Mouse (Mus musculus) forebrain, embryonic 14.5 days (tissue): ENCODE data around the gene Cpb1. TPM values are rescaled to one million over a fixed set of nuclear protein-coding genes. Genes with fewer than 3 reads are reported as not detected.

Experiments used
- ATAC-seq: fragments of 200-750 bp; cut with Nextera tagmentation; 2 replicates; pipeline ENCODE4 v1.8.0; 2017; ENCODE audit warnings: mild to moderate bottlenecking, moderate library complexity
- DNase-seq: peaks from one replicate; pipeline ENCODE4 v3.0.0-alpha.2; 2015; ENCODE audit warnings: low spot score
- H3K27ac ChIP-seq: fragments of 300-500 bp; sonication (generic); 2 replicates; pipeline ENCODE4 v1.5.1; 2014; ENCODE audit warnings: low read depth, mild to moderate bottlenecking, control low read depth, low read length, moderate library complexity
- H3K27me3 ChIP-seq: fragments of 300-500 bp; sonication (generic); replicated peaks from 2 replicates; pipeline ENCODE4 v1.6.1; 2014; ENCODE audit warnings: low read length, control low read depth, mixed read lengths; ENCODE audit not compliant: control insufficient read depth, insufficient read depth
- H3K36me3 ChIP-seq: fragments of 300-500 bp; sonication (generic); 2 replicates; pipeline ENCODE4 v1.6.1; 2014; ENCODE audit warnings: low read length, control low read depth; ENCODE audit not compliant: control insufficient read depth, insufficient read depth
- H3K4me1 ChIP-seq: fragments of 300-500 bp; sonication (generic); 2 replicates; pipeline ENCODE4 v1.6.1; 2014; ENCODE audit warnings: antibody characterized with exemption, low read length, control low read depth; ENCODE audit not compliant: control insufficient read depth, insufficient read depth
- H3K4me2 ChIP-seq: fragments of 300-500 bp; sonication (generic); 2 replicates; pipeline ENCODE4 v1.6.1; 2014; ENCODE audit warnings: mild to moderate bottlenecking, control low read depth, low read length
- H3K4me3 ChIP-seq: fragments of 300-500 bp; sonication (generic); 2 replicates; pipeline ENCODE4 v1.5.1; 2014; ENCODE audit warnings: low read depth, low read length, control low read depth
- H3K9ac ChIP-seq: fragments of 300-500 bp; sonication (generic); 2 replicates; pipeline ENCODE4 v1.6.1; 2014; ENCODE audit warnings: mild to moderate bottlenecking, low read length, control low read depth, moderate library complexity
- H3K9me3 ChIP-seq: fragments of 300-500 bp; sonication (generic); replicated peaks from 2 replicates; pipeline ENCODE4 v1.6.1; 2016; ENCODE audit warnings: low read length, control low read depth, mixed read lengths; ENCODE audit not compliant: control insufficient read depth
- WGBS: fragments of 180-500 bp; shearing (Covaris S2); extraction: QIAGEN DNeasy Blood & Tissue Kit; methylation state at CpG from one replicate; pipeline ENCODE4 v1.1.7; 2014; 5-methylcytosine and 5-hydroxymethylcytosine counted together
- polyA plus RNA-seq: library from polyadenylated mRNA; unstranded; fragments of >200 nt; fragmentation: Nextera tagmentation; extraction: Ambion mirVana; gene quantifications from 2 replicates; pipeline ENCODE4 v1.2.1, GENCODE M21; 2014

Cpb1 gene
- not detected in 2 replicates for polyA plus RNA-seq

DNA sequence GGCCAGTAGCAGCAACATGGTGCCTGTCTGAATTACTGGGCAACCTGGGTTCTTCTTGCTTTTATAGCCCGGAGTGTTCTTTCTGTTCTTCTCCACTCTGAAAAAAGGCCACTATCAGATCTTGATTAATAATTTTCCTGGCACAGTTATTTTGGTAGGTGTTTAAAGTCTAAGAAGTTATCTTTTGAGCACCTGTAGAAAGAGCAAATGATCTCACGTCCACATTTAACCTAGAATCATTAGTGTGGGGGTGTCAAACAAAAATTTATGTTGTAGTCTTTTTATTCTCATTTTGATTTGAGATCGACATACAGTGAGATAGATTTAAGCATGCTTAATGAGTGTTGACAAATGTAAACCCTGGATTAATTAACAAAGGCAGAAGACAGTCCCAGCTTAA, at the start of gene Cpb1:
Cpb1 (minus strand) TSS at position 101 of the 400 bp plus-strand sequence.
- ATAC-seq: no peak
- DNase-seq: no peak
- 85% methylated on average over 3 of the region's 3 CpGs for WGBS
- H3K9ac ChIP-seq: no peak within 1 kb of the TSS
- H3K4me1 ChIP-seq: no peaks in the 10 kb centered on the region
- no peak within 1 kb of the TSS for H3K4me2 ChIP-seq
- no peak within 1 kb of the TSS for H3K27ac ChIP-seq
- H3K4me3 ChIP-seq: no peak within 1 kb of the TSS
- no peaks in the 10 kb centered on the region for H3K36me3 ChIP-seq
- H3K9me3 ChIP-seq: no peaks in the 10 kb centered on the region
- H3K27me3 ChIP-seq: no peaks in the 10 kb centered on the region

DNA sequence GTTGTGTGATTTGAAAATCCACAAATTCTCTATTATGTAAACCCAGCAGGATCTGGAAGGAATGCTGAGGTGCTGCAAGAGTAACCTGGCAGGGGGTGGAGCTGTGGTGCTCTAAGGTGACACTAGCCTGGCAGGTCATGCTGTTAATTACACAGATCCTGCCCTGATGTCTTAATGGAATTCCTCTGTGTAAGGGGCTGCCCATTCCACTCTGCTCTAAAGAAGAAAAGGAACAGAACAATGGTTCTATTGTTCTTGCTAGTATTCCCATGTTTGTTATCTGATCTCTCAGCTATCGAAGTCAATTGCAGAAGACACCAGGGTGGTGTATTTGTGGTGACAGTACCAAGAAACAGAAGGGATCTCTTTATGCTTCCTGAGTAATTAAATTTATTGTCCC, 41.7 kb upstream of the Cpb1 start:
- Histone ChIP-seq H3K27me3 (no peaks in the 10 kb centered on the region), H3K27ac (no peak overlapping the region), H3K4me1 (no peaks in the 10 kb centered on the region), H3K9me3 (no peaks in the 10 kb centered on the region), H3K4me2 (no peak overlapping the region), H3K36me3 (no peaks in the 10 kb centered on the region), H3K4me3 (no peak overlapping the region), H3K9ac (no peak overlapping the region)
- DNase-seq (no peak), ATAC-seq (no peak)
- WGBS: 5% methylated on average over 1 of the region's 1 CpGs

DNA sequence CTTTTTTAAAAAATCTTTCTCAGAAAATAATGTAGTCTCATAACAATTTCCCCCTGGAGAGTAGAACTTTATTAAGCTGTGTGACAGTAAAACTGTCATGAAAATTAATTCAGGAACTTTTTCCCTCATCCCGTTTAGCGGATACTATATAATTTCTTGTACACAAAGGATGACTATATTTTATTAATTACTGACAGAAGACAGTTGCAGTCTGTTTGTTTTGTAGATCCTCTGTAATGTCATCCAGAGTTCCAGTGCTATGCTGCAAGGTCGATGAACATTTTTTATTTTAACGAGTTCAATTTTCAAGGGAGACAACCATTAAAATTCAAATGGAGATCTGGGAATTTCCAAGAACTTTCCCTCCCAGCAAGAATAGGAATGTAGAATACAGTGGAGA, 33.6 kb upstream of the Cpb1 start:
- WGBS: 88% methylated on average over 4 of the region's 4 CpGs
- H3K4me2 ChIP-seq: no peak overlapping the region
- no peaks in the 10 kb centered on the region for H3K27me3 ChIP-seq
- H3K9me3 ChIP-seq: no peaks in the 10 kb centered on the region
- DNase-seq (no peak), ATAC-seq (no peak)
- no peak overlapping the region for H3K27ac ChIP-seq
- no peaks in the 10 kb centered on the region for H3K4me1 ChIP-seq
- no peaks in the 10 kb centered on the region for H3K36me3 ChIP-seq
- no peak overlapping the region for H3K9ac ChIP-seq
- H3K4me3 ChIP-seq: no peak overlapping the region

DNA sequence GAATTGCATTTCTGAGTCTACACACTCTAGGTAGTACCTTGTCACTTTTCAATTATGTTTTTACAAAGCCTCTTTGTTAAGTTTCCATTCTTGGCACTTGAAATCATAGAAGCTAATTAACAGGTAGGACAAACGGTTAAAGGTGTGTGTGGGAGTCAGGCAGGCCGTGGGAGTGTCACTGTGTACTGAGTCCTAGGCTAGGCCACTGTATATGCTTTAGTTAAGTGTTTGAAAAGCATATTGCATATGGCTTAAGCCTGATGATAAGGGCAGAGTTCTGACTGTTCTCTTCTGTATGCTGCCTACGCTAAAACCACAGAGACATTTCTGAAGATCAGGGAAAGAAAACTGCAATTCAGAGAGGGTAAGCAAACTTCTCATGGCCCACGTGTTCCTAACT, 31.7 kb upstream of the Cpb1 start:
- DNase-seq: no peak
- 80% methylated on average over 4 of the region's 4 CpGs for WGBS

DNA sequence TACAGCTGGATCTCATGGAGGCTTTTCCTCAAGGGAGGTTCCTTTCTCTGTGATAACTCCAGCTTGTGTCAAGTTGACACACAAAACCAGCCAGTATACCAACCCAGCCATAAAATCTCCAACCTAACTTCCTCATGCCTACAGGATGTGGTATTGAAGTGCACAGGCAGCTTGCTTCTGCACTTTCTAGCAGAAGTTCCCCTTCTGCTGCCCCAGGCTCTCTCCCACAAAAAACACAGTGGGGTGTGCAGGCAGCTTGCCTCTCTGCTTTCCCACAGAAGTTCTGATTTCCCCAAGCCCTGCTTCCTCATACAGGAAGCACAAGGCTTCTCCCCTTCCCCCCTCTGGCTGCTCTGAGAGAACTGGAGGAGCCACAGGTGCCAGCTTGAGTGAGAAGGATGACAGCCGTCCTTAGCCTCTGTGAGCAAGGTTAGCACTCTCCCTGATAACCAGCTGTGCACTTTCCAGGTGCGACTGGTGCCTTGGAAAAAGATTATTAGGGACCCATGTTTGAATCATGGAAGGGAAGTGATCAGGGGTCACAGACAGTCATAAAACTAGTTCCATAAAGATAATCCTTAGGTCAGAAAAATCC, 29.3 kb upstream of the Cpb1 start:
- 59% methylated on average over 2 of the region's 2 CpGs for WGBS
- no peak for DNase-seq
- Histone ChIP-seq H3K9ac (no peak overlapping the region), H3K27me3 (no peaks in the 10 kb centered on the region), H3K9me3 (no peaks in the 10 kb centered on the region), H3K27ac (no peak overlapping the region), H3K4me1 (no peaks in the 10 kb centered on the region), H3K4me3 (no peak overlapping the region), H3K36me3 (no peaks in the 10 kb centered on the region), H3K4me2 (no peak overlapping the region)
- ATAC-seq: no peak

More for the DNA sequence above, 31.7 kb upstream of the Cpb1 start:
- H3K9ac ChIP-seq: no peak overlapping the region
- H3K9me3 ChIP-seq: no peaks in the 10 kb centered on the region
- no peaks in the 10 kb centered on the region for H3K36me3 ChIP-seq
- H3K27ac ChIP-seq: no peak overlapping the region
- H3K4me1 ChIP-seq: no peaks in the 10 kb centered on the region
- H3K4me3 ChIP-seq: no peak overlapping the region
- ATAC-seq: no peak
- H3K27me3 ChIP-seq: no peaks in the 10 kb centered on the region
- no peak overlapping the region for H3K4me2 ChIP-seq

DNA sequence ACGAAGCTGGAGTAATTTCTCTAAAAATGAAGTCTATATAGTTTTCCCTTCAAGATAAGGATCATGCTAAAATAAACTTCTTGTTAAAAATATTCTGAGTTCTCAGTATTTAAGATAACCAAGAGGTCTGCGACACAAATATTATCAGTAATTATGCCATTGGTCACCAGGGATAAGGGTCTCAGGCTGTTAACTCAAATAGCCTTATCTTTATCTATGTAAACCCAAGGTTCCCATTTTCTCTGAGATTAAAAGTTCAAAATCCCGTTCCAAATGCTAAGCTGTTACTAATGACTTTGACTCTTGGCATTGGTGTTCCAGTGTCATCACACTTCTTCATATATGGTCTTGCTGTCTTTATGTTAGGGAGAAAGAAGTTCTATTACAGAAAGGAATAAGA, 20.0 kb upstream of the Cpb1 start:
- WGBS: 85% methylated on average over 3 of the region's 3 CpGs
- no peak for DNase-seq
- Histone ChIP-seq H3K27me3 (no peaks in the 10 kb centered on the region), H3K9me3 (no peaks in the 10 kb centered on the region), H3K27ac (no peak overlapping the region), H3K36me3 (no peaks in the 10 kb centered on the region), H3K4me3 (no peak overlapping the region), H3K4me2 (no peak overlapping the region), H3K9ac (no peak overlapping the region), H3K4me1 (no peaks in the 10 kb centered on the region)
- ATAC-seq: no peak

DNA sequence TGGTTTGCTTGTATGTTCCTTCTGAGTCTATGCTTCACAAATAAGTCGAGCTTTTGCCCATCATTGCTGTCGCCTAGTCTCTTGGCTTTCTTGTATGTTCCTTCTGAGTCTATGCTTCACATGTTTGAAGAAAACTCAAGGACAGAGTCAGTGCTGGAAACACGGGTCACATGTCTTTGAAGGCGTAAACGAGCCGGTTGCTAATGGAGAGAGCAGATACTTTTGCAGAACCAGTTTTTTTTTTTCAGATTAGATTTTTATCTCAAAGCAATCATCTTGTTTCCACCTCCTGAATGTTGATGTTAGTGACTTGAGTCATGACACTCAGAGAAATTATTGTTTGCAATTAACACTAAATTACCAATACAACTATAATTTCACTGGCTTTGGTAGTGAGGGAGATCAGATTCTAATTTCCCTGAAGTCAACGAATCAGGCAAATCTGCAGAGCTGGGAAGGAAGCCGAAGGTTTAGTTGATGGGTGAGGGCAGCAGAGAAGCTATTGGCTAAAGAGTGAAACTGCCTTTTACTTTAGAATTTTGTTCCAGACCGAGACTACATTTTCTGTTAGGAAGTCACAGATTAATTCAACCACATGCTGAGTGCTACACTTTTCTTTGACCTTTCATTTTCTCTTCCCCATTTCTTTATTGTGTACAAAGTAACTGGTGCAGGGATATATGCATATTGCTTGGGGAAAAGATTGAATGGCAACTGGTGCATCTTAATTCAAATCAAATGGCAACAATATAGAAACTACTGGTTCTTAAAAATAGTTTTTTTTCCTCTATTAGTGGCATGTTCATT, 19.2 kb upstream of the Cpb1 start:
- 85% methylated on average over 9 of the region's 9 CpGs for WGBS
- Histone ChIP-seq H3K4me2 (no peak overlapping the region), H3K9me3 (no peaks in the 10 kb centered on the region), H3K9ac (no peak overlapping the region), H3K4me1 (no peaks in the 10 kb centered on the region), H3K36me3 (no peaks in the 10 kb centered on the region), H3K4me3 (no peak overlapping the region), H3K27ac (no peak overlapping the region), H3K27me3 (no peaks in the 10 kb centered on the region)
- no peak for DNase-seq
- no peak for ATAC-seq

DNA sequence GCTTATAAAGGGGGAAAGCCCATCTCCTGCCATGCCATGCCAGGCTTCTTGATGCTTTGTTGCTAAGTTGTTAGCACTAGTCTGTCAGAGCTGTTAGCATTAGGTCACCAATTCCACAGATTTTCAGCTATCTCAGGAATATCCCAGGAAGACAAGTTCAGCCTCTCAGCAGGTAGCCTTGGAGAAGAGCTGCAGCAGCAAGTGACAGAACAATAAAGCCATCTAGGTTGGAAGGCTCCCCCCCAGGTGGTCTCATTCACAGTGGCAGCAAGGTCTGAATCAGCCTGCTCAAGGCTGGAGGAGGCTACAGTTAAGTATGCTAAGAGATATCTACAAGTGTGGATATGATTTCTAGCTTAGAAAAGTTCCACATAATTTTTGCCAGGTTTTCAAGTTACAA, 15.8 kb upstream of the Cpb1 start:
- DNase-seq (no peak), ATAC-seq (no peak)
- H3K4me1 ChIP-seq: no peaks in the 10 kb centered on the region
- no peak overlapping the region for H3K9ac ChIP-seq
- H3K36me3 ChIP-seq: no peaks in the 10 kb centered on the region
- H3K9me3 ChIP-seq: no peaks in the 10 kb centered on the region
- H3K27ac ChIP-seq: no peak overlapping the region
- no peaks in the 10 kb centered on the region for H3K27me3 ChIP-seq
- no peak overlapping the region for H3K4me2 ChIP-seq
- no peak overlapping the region for H3K4me3 ChIP-seq

DNA sequence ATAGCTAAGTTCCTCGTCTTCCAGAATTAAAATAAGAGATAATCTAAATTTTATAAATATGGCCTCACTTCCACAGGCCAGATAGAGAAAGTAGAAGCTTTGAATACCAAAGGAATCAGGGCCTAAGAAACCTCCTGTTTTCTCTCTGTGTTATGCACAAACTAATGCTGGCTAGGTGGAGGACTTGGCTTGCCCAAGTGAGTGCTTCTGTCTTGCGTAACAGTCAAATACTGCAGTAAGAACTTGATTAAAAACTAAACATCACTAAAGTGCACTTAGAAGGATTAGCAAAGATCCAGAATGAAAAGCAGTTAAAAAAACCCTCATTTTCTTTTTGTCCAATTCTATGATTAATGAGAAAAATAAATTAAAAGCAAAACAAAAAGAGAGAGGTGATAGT, 13.2 kb upstream of the Cpb1 start:
- Histone ChIP-seq H3K4me2 (no peak overlapping the region), H3K9me3 (no peaks in the 10 kb centered on the region), H3K27me3 (no peaks in the 10 kb centered on the region), H3K9ac (no peak overlapping the region), H3K36me3 (no peaks in the 10 kb centered on the region), H3K27ac (no peak overlapping the region), H3K4me3 (no peak overlapping the region), H3K4me1 (no peaks in the 10 kb centered on the region)
- DNase-seq: no peak
- no peak for ATAC-seq
- 96% methylated on average over 2 of the region's 2 CpGs for WGBS
